Mouse (Mus musculus) liver, embryonic 14.5 days (tissue): ENCODE results near the gene Zfp637. TPM values are rescaled to one million over a fixed set of nuclear protein-coding genes. Genes with fewer than 3 reads are reported as not detected.
"Not testable (repeated sequence)": the region's sequence is repeated elsewhere in the genome, so short reads cannot be mapped to it uniquely, and the experiment has no call there.

Experiments
- ATAC-seq: fragments of 200-750 bp; cut with Nextera tagmentation; 2 replicates; pipeline ENCODE4 v1.8.0; 2017; ENCODE audit warnings: moderate number of reproducible peaks, mild to moderate bottlenecking, moderate library complexity; ENCODE audit not compliant: insufficient read depth
- DNase-seq, 3 experiments: peaks; one replicate each; pipeline ENCODE4 v3.0.0-alpha.2; 2012 to 2013; ENCODE audit warnings: low read depth in 3 of 3, low spot score in 3 of 3
- H3K27ac ChIP-seq: fragments of 300-500 bp; sonication (generic); 2 replicates; pipeline ENCODE4 v1.5.1; 2014; ENCODE audit warnings: moderate library complexity, mild to moderate bottlenecking, control low read depth, inconsistent platforms
- H3K27me3 ChIP-seq: fragments of 300-500 bp; sonication (generic); 2 replicates; pipeline ENCODE4 v1.6.1; 2014; ENCODE audit warnings: mild to moderate bottlenecking, low read length, moderate library complexity; ENCODE audit not compliant: control insufficient read depth, insufficient read depth
- H3K36me3 ChIP-seq: fragments of 300-500 bp; sonication (generic); replicated peaks from 2 replicates; pipeline ENCODE4 v1.6.1; 2014; ENCODE audit warnings: low read depth; ENCODE audit not compliant: control insufficient read depth, insufficient read depth
- H3K4me1 ChIP-seq, 2 experiments: fragments of 200-500 bp in 1 of 2; fragments of 300-500 bp in 1 of 2; sonication (generic) in 1 of 2; replicated peaks; 2 replicates each; pipeline ENCODE4 v1.6.1; 2012 to 2014; ENCODE audit warnings: antibody characterized with exemption in 1 of 2, inconsistent platforms in 1 of 2, low read length in 1 of 2; ENCODE audit not compliant: control insufficient read depth in 2 of 2, insufficient read depth in 2 of 2
- H3K4me2 ChIP-seq: fragments of 300-500 bp; sonication (generic); 2 replicates; pipeline ENCODE4 v1.6.1; 2014; ENCODE audit warnings: low read depth, mild to moderate bottlenecking, control low read depth, moderate library complexity
- H3K4me3 ChIP-seq, 2 experiments: fragments of 200-500 bp in 1 of 2; fragments of 300-500 bp in 1 of 2; sonication (generic) in 1 of 2; 2 replicates each; pipeline ENCODE4 v1.5.1; 2012 to 2014; ENCODE audit warnings: low read depth in 2 of 2, low read length in 2 of 2, mild to moderate bottlenecking in 2 of 2, control low read depth in 1 of 2, inconsistent platforms in 1 of 2, moderate library complexity in 1 of 2; ENCODE audit not compliant: insufficient read depth in 1 of 2
- H3K9ac ChIP-seq: fragments of 300-500 bp; sonication (generic); replicated peaks from 2 replicates; pipeline ENCODE4 v1.6.1; 2014; ENCODE audit warnings: mild to moderate bottlenecking, control low read depth, moderate library complexity
- H3K9me3 ChIP-seq: fragments of 300-500 bp; sonication (generic); 2 replicates; pipeline ENCODE4 v1.6.1; 2016; ENCODE audit warnings: low read length, mixed read lengths; ENCODE audit not compliant: control insufficient read depth
- CTCF ChIP-seq: IDR thresholded peaks from 2 replicates; pipeline ENCODE4 v1.5.1; 2016; ENCODE audit warnings: antibody characterized with exemption, low read depth, control low read depth
- EP300 ChIP-seq: IDR thresholded peaks from 2 replicates; pipeline ENCODE4 v1.6.1; 2016; ENCODE audit warnings: antibody characterized with exemption, low read depth
- WGBS: fragments of 180-500 bp; shearing (Covaris S2); extraction: QIAGEN DNeasy Blood & Tissue Kit; methylation state at CpG from one replicate; pipeline ENCODE4 v1.1.7; 2014; ENCODE audit not compliant: insufficient replicate concordance; 5-methylcytosine and 5-hydroxymethylcytosine counted together
- polyA plus RNA-seq, 2 experiments: library from polyadenylated mRNA; depleted of rRNA in 1 of 2; stranded (reverse) in 1 of 2; unstranded in 1 of 2; fragments of >200 nt; fragmentation: Nextera tagmentation in 1 of 2; extraction: Ambion mirVana in 1 of 2; gene quantifications; 2 replicates each; pipeline versions ENCODE4 v1.2.1 to v1.2.3; 2012 to 2014

Gene Zfp637
- polyA plus RNA-seq, 2 experiments, result 15.0 to 30.3 TPM

- no peaks in the 10 kb centered on the region for H3K9me3 ChIP-seq
- WGBS, result 16% methylated on average over 8 of the region's 8 CpGs
- H3K4me3 ChIP-seq, result peak overlapping the region; percentile 69 to 76; a peak in 2 of 4 replicates
- H3K4me1 ChIP-seq, result peaks cover 0 to 12% of the 10 kb centered on the region in 2 experiments
- no peaks in the 10 kb centered on the region for H3K36me3 ChIP-seq
- peak overlapping the region; percentile 56 for H3K9ac ChIP-seq
- ATAC-seq (peak; percentile 87), DNase-seq (peak in 1 of 3 experiments; percentile 50)
- peak overlapping the region; percentile 72 for H3K4me2 ChIP-seq
- TF ChIP-seq CTCF, result no peak
- TF ChIP-seq EP300, result peak; percentile 27; the same call in 1 of the 2 replicates
- no peaks in the 10 kb centered on the region for H3K27me3 ChIP-seq
- peak overlapping the region; percentile 77 for H3K27ac ChIP-seq
Observed at GRCm38 (mm10) chr6:117862465-117862864, 21.5 kb downstream of the Zfp637 start.

GRCm38 (mm10) chr6:117862899-117863620, 22.1 kb downstream of the Zfp637 start:
- no peaks in the 10 kb centered on the region for H3K27me3 ChIP-seq
- DNase-seq, result peak in 2 of 3 experiments; percentile 53 to 68
- H3K4me1 ChIP-seq, result peaks cover 0 to 12% of the 10 kb centered on the region in 2 experiments
- peak; percentile 88 for ATAC-seq
- H3K27ac ChIP-seq, result peak overlapping the region; percentile 77
- WGBS, result 2% methylated on average over 26 of the region's 26 CpGs
- H3K36me3 ChIP-seq, result no peaks in the 10 kb centered on the region
- H3K9ac ChIP-seq, result peak overlapping the region; percentile 56
- H3K9me3 ChIP-seq, result no peaks in the 10 kb centered on the region
- H3K4me3 ChIP-seq, result peak overlapping the region; percentile 69 to 76
- no peak for TF ChIP-seq EP300
- TF ChIP-seq CTCF, result no peak
- peak overlapping the region; percentile 72 for H3K4me2 ChIP-seq

- no peak overlapping the region; the same call in 1 of the 2 replicates for H3K9ac ChIP-seq
- TF ChIP-seq CTCF, result no peak
- TF ChIP-seq EP300, result no peak
- no peak for ATAC-seq
- H3K27me3 ChIP-seq, result no peaks in the 10 kb centered on the region
- H3K4me1 ChIP-seq, result peaks cover 0 to 12% of the 10 kb centered on the region in 2 experiments
- H3K9me3 ChIP-seq, result no peaks in the 10 kb centered on the region
- no peaks in the 10 kb centered on the region for H3K36me3 ChIP-seq
- 75% methylated on average over 8 of the region's 8 CpGs for WGBS
- H3K27ac ChIP-seq, result no peak overlapping the region
- peak overlapping the region; percentile 72 for H3K4me2 ChIP-seq
- peak overlapping the region; percentile 69 to 76; a peak in 3 of 4 replicates for H3K4me3 ChIP-seq
- DNase-seq, result no peak
Observed at GRCm38 (mm10) chr6:117863751-117864150, 22.8 kb downstream of the Zfp637 start.

- no peaks in the 10 kb centered on the region for H3K36me3 ChIP-seq
- no peak for TF ChIP-seq EP300
- no peak for TF ChIP-seq CTCF
- WGBS, result 83% methylated on average over 8 of the region's 8 CpGs
- H3K27ac ChIP-seq, result no peak overlapping the region
- no peak for ATAC-seq
- no peak overlapping the region for H3K4me2 ChIP-seq
- H3K9ac ChIP-seq, result no peak overlapping the region
- H3K27me3 ChIP-seq, result no peaks in the 10 kb centered on the region
- peaks cover 0 to 7% of the 10 kb centered on the region in 2 experiments; a peak in 3 of 4 replicates for H3K4me1 ChIP-seq
- no peak overlapping the region for H3K4me3 ChIP-seq
- DNase-seq, result no peak
- no peaks in the 10 kb centered on the region for H3K9me3 ChIP-seq
Observed at GRCm38 (mm10) chr6:117868187-117868586, 27.2 kb downstream of the Zfp637 start.

GRCm38 (mm10) chr6:117871034-117871433, 30.1 kb downstream of the Zfp637 start:
- no peak overlapping the region for H3K27ac ChIP-seq

GRCm38 (mm10) chr6:117873450-117873849, 32.5 kb downstream of the Zfp637 start:
- H3K27me3 ChIP-seq, H3K9ac ChIP-seq, H3K4me3 ChIP-seq, DNase-seq, H3K4me2 ChIP-seq, H3K9me3 ChIP-seq, H3K27ac ChIP-seq, ATAC-seq, H3K36me3 ChIP-seq, H3K4me1 ChIP-seq: not testable (repeated sequence)
- WGBS, result 70% methylated on average over 7 of the region's 7 CpGs

More at GRCm38 (mm10) chr6:117871034-117871433, 30.1 kb downstream of the Zfp637 start:
- H3K27me3 ChIP-seq, result no peaks in the 10 kb centered on the region
- ATAC-seq (no peak), DNase-seq (no peak)
- TF ChIP-seq EP300, result no peak
- no peak overlapping the region for H3K4me2 ChIP-seq
- no peak overlapping the region for H3K9ac ChIP-seq
- H3K9me3 ChIP-seq, result no peaks in the 10 kb centered on the region
- no peaks in the 10 kb centered on the region for H3K36me3 ChIP-seq
- H3K4me1 ChIP-seq, result no peaks in the 10 kb centered on the region; a peak in 1 of 4 replicates
- 68% methylated on average over 14 of the region's 14 CpGs for WGBS
- peak overlapping the region in 1 of 2 experiments; percentile 14; a peak in 1 of 4 replicates for H3K4me3 ChIP-seq
